Mouse (Mus musculus) kidney, adult 2 months (tissue): Measurements from ENCODE around the gene Fam84a. TPM values are rescaled to one million over a fixed set of nuclear protein-coding genes. Genes with fewer than 3 reads are reported as not detected.

Experiments
- DNase-seq: peaks from one replicate; pipeline ENCODE4 v3.0.0; 2021
- H3K27ac ChIP-seq: fragments of 200-500 bp; 2 replicates; pipeline ENCODE4 v1.5.1; 2012; ENCODE audit warnings: low read depth, low read length, control low read depth, inconsistent platforms; ENCODE audit not compliant: insufficient read depth
- H3K27me3 ChIP-seq: fragments of 200-500 bp; replicated peaks from 2 replicates; pipeline ENCODE4 v1.6.1; 2012; ENCODE audit warnings: mild to moderate bottlenecking, moderate library complexity, low read length, inconsistent platforms; ENCODE audit not compliant: control insufficient read depth, insufficient read depth
- H3K36me3 ChIP-seq: fragments of 200-500 bp; 2 replicates; pipeline ENCODE4 v1.6.1; 2012; ENCODE audit warnings: mild to moderate bottlenecking, moderate library complexity, low read length, inconsistent platforms; ENCODE audit not compliant: control insufficient read depth, insufficient read depth
- H3K4me1 ChIP-seq: fragments of 200-500 bp; 2 replicates; pipeline ENCODE4 v1.6.1; 2011; ENCODE audit warnings: low read length; ENCODE audit not compliant: control insufficient read depth, insufficient read depth
- H3K4me3 ChIP-seq: fragments of 200-500 bp; 2 replicates; pipeline ENCODE4 v1.5.1; 2011; ENCODE audit warnings: mild to moderate bottlenecking, low read depth, low read length, control low read depth; ENCODE audit not compliant: insufficient read depth
- CTCF ChIP-seq: fragments of 200-500 bp; conservative IDR thresholded peaks from 2 replicates; pipeline ENCODE4 v1.5.1; 2011; ENCODE audit warnings: low read depth, mild to moderate bottlenecking, control low read depth, low read length, moderate library complexity, mixed read lengths; ENCODE audit not compliant: insufficient read depth, insufficient read length
- POLR2A ChIP-seq: fragments of 200-500 bp; IDR thresholded peaks from one replicate; pipeline ENCODE4 v1.6.1; 2011; ENCODE audit warnings: low read depth, low read length, control low read depth
- WGBS: fragments of 180-500 bp; shearing (Covaris S2); methylation state at CpG from one replicate; pipeline ENCODE4 v1.1.7; 2018; 5-methylcytosine and 5-hydroxymethylcytosine counted together
- polyA plus RNA-seq: library from polyadenylated mRNA; depleted of rRNA; stranded (reverse); fragments of >200 nt; gene quantifications from 2 replicates; pipeline ENCODE4 v1.2.3, GENCODE M21; 2012

Fam84a gene
- polyA plus RNA-seq, 1 experiment, result 5.4 TPM

GRCm38 (mm10) chr12:14149843-14150567 lies 1.8 kb downstream of the Fam84a start:
- Histone ChIP-seq H3K4me1 (peaks cover 3% of the 10 kb centered on the region; the same call in 1 of the 2 replicates), H3K36me3 (no peaks in the 10 kb centered on the region), H3K27me3 (no peaks in the 10 kb centered on the region), H3K4me3 (peak overlapping the region; percentile 83), H3K27ac (no peak overlapping the region)
- 1% methylated on average over 59 of the region's 59 CpGs for WGBS
- TF ChIP-seq CTCF (peak; percentile 56), POLR2A (no peak)
- DNase-seq, result peak; percentile 84

DNA sequence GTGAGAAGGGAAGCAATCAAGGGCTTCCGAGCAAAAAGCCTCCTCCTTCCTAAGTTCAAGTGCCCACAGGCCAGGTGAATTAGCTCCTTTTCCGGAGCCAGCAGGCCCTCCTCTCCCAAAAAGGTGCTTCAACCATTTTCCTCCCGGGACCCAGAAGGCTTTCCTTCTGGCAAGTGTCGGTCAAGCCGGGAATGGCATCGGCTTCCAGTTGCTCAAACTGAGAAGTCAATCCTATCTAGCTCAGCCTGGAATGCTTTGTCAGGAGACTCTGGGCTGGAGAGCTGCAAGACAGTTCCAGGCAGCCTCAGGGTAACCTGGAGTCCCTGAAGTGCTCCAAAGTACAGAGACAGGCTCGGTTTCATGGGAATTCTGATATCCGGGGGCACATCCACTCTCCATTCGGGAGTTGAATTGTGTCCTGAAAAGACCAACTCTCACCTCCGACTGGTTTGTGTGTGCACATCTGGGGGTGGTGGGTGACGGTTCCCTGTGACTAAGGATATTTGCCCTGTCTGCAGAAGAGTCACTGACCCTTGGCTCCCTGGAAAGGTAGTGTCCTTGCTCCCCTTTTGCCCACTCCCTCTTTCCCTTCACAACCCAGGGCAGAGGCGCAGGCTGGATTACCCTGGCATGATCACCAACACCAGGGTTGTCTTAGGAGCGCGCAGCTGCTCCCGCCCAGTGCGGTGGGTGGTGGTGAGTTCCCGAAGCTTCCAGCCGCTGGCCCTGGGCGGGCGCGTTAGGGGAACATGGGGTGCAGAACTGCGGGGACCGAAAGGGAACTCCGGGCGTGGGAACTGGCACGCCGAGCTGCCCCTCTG lies 2.6 kb downstream of the Fam84a start:
- H3K27me3 ChIP-seq, result no peaks in the 10 kb centered on the region
- peaks cover 3% of the 10 kb centered on the region; the same call in 1 of the 2 replicates for H3K4me1 ChIP-seq
- WGBS, result 28% methylated on average over 27 of the region's 27 CpGs
- TF ChIP-seq POLR2A (no peak), CTCF (no peak)
- peak; percentile 5 for DNase-seq
- H3K36me3 ChIP-seq, result no peaks in the 10 kb centered on the region
- peak overlapping the region; percentile 83 for H3K4me3 ChIP-seq
- no peak overlapping the region; the same call in 1 of the 2 replicates for H3K27ac ChIP-seq

DNA sequence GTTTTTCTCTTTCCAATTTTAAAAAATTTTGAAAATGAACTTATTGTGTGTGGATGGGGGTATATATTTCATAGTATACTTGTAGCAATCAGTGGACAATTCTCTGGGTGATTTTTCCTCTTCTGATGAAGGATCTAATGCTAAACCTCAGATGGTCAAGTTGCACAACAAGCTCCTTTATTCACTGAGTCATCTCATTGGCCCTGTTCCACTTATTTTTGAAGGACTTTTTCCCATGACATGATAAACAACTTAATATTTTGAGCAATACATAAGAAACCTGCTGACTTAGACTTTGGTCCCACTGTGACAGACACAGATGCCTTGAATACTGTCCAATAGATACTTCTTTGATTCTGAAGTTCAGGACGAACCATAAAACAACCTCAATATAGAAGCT lies 14.8 kb downstream of the Fam84a start:
- no peak for DNase-seq
- Histone ChIP-seq H3K4me3 (no peak overlapping the region), H3K27me3 (no peaks in the 10 kb centered on the region), H3K27ac (no peak overlapping the region), H3K36me3 (no peaks in the 10 kb centered on the region), H3K4me1 (no peaks in the 10 kb centered on the region)
- TF ChIP-seq POLR2A (no peak), CTCF (no peak)
- WGBS, result 91% methylated on average over 1 of the region's 1 CpGs

DNA sequence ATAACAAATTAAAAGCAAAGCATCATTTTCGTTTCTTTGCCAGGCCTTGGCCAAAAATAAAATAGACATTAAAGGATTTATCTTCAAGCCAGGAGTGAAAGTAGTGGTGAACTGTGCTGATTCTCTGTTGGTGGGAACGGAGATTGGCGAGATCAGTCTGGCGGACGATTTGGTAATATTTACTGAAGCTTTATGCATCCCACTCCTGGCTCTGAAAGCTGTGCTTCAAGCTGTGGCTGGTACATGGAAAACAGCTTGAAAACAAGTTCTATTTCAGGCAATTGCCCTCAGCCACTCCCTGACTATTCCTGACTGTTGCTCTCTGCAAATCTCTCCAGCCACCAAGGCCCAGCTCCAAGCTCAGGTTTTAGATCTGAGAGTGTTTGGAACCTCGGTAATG lies 37.1 kb downstream of the Fam84a start:
- no peaks in the 10 kb centered on the region for H3K4me1 ChIP-seq
- DNase-seq, result no peak

GRCm38 (mm10) chr12:14096944-14097343 lies 54.9 kb downstream of the Fam84a start:
- Histone ChIP-seq H3K27me3 (no peaks in the 10 kb centered on the region), H3K36me3 (no peaks in the 10 kb centered on the region), H3K4me1 (no peaks in the 10 kb centered on the region), H3K27ac (no peak overlapping the region), H3K4me3 (no peak overlapping the region)
- no peak for DNase-seq
- TF ChIP-seq POLR2A (no peak), CTCF (no peak)

More for the DNA sequence above, 37.1 kb downstream of the Fam84a start:
- Histone ChIP-seq H3K27me3 (no peaks in the 10 kb centered on the region), H3K4me3 (no peak overlapping the region), H3K36me3 (no peaks in the 10 kb centered on the region), H3K27ac (no peak overlapping the region)
- WGBS, result 75% methylated on average over 6 of the region's 6 CpGs
- no peak for TF ChIP-seq CTCF
- TF ChIP-seq POLR2A, result no peak
